Comparison of ENCODE assay signal across 9 mouse cellular contexts in the genomic region with DNA sequence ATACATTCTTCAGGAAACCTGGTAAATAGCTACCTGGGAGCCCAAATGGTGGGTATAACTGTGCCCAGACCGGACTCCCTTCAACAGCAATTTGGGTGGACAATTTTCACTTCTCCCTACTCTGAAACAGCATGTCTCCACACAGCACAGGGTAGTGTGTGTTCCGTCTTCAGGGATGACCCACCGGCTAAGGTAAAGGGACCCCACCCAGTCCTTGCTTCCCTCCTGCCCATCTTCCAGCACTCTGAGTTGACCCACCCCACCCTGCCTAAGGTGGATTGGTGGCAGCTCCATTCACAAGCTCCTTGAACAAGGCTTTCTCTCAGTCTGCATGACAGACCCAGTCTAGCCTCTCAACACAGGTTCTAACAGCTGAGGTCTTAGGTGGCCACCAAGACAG. TPM values are rescaled to one million over a fixed set of nuclear protein-coding genes. Genes with fewer than 3 reads are reported as not detected.
DNase-seq lines count a peak whose midpoint lies in the region; ATAC-seq and TF ChIP-seq lines count a peak whose summit lies in the region.
"Had no signal": no experiment of that assay in that cellular context is flagged by ENCODE, and none has a peak within 500 bp of the region (broad histone marks: within the 10 kb centered on the region; RNA-seq: fewer than 3 reads in every experiment).

No protein-coding gene starts in this region.

- H3K27me3 ChIP-seq in hindbrain, embryonic 11.5 days (ENCODE audit: control insufficient read depth, insufficient read depth, low read length): no peaks in the 10 kb centered on the region
- H3K27me3 ChIP-seq in limb, embryonic 15.5 days: no peaks in the 10 kb centered on the region
- H3K27me3 ChIP-seq in neural tube, embryonic 15.5 days (replicated peaks): no peaks in the 10 kb centered on the region
- H3K27me3 ChIP-seq: Patski had no signal

- H3K9ac ChIP-seq in hindbrain, embryonic 11.5 days (ENCODE audit: low read depth, low read length): no peak overlapping the region
- no peak overlapping the region for H3K9ac ChIP-seq in limb, embryonic 15.5 days
- H3K9ac ChIP-seq in neural tube, embryonic 15.5 days (replicated peaks): no peak overlapping the region

- DNase-seq in left cerebral cortex, adult 2 months (ENCODE audit: extremely low spot score in 1 of 2, low spot score in 2 of 2): no peak
- DNase-seq in left cerebral cortex, postnatal 25 days (ENCODE audit: low spot score in 2 of 2): no peak
- DNase-seq in hindbrain, embryonic 11.5 days (ENCODE audit: low spot score): no peak
- DNase-seq in thymus, postnatal 14 days: no peak

- no peak overlapping the region for H3K4me3 ChIP-seq in left cerebral cortex, adult 2 months
- H3K4me3 ChIP-seq in hindbrain, embryonic 11.5 days (ENCODE audit: low read depth, low read length): no peak overlapping the region
- H3K4me3 ChIP-seq in limb, embryonic 15.5 days: no peak overlapping the region
- no peak overlapping the region for H3K4me3 ChIP-seq in neural tube, embryonic 15.5 days (replicated peaks)
- H3K4me3 ChIP-seq: myocyte had no signal

- H3K9me3 ChIP-seq in hindbrain, embryonic 11.5 days (ENCODE audit: control insufficient read depth, low read length): no peaks in the 10 kb centered on the region
- H3K9me3 ChIP-seq in limb, embryonic 15.5 days: no peaks in the 10 kb centered on the region
- no peaks in the 10 kb centered on the region for H3K9me3 ChIP-seq in neural tube, embryonic 15.5 days (replicated peaks)

- TF ChIP-seq CTCF in left cerebral cortex, adult 2 months (IDR thresholded peaks at IDR 0.05): no peak

- intact Hi-C loops in left cerebral cortex, adult 2 months (cut with DNase I): no loop called here
- intact Hi-C loops in left cerebral cortex, postnatal 25 days (cut with DNase I): no loop called here

- H3K4me2 ChIP-seq in hindbrain, embryonic 11.5 days (replicated peaks; ENCODE audit: low read depth, low read length): no peak overlapping the region
- H3K4me2 ChIP-seq in limb, embryonic 15.5 days: no peak overlapping the region
- no peak overlapping the region for H3K4me2 ChIP-seq in neural tube, embryonic 15.5 days

- H3K4me1 ChIP-seq in hindbrain, embryonic 11.5 days (replicated peaks; ENCODE audit: control insufficient read depth, insufficient read depth, low read length): peaks cover 54% of the 10 kb centered on the region
- H3K4me1 ChIP-seq in limb, embryonic 15.5 days: peaks cover 48% of the 10 kb centered on the region
- peaks cover 82% of the 10 kb centered on the region for H3K4me1 ChIP-seq in neural tube, embryonic 15.5 days

- peak overlapping the region; percentile 10; the same call in 1 of the 2 replicates for H3K27ac ChIP-seq in left cerebral cortex, adult 2 months
- peak overlapping the region; percentile 48; the same call in 1 of the 2 replicates for H3K27ac ChIP-seq in hindbrain, embryonic 11.5 days (ENCODE audit: low read depth, low read length)
- peak overlapping the region; percentile 47; the same call in 1 of the 2 replicates for H3K27ac ChIP-seq in limb, embryonic 15.5 days
- peak overlapping the region; percentile 63 for H3K27ac ChIP-seq in neural tube, embryonic 15.5 days (replicated peaks)

- 87% methylated on average over 3 of the region's 3 CpGs for whole genome bisulfite sequencing in hindbrain, embryonic 11.5 days
- WGBS in limb, embryonic 15.5 days: 88% methylated on average over 3 of the region's 3 CpGs
- WGBS in neural tube, embryonic 15.5 days: 91% methylated on average over 3 of the region's 3 CpGs

- H3K36me3 ChIP-seq in hindbrain, embryonic 11.5 days (ENCODE audit: control insufficient read depth, insufficient read depth, low read length): peaks cover 31% of the 10 kb centered on the region
- peaks cover 67% of the 10 kb centered on the region for H3K36me3 ChIP-seq in limb, embryonic 15.5 days
- peaks cover 4% of the 10 kb centered on the region; the same call in 1 of the 2 replicates for H3K36me3 ChIP-seq in neural tube, embryonic 15.5 days

- ATAC-seq in hindbrain, embryonic 11.5 days (ENCODE audit: low FRiP score): no peak
- no peak for ATAC-seq in limb, embryonic 15.5 days (ENCODE audit: insufficient number of reproducible peaks, low FRiP score, low TSS enrichment, low read depth)
- ATAC-seq in neural tube, embryonic 15.5 days (ENCODE audit: low FRiP score): no peak
- ATAC-seq in inflammation-experienced regulatory T-cells, adult 6 months: no peak

RNA-seq across cellular contexts. Expression of gene Notch1, which starts 33.6 kb away (rescaled TPM):
- 10 to 100 TPM; 23.8 to 23.9 TPM for total RNA-seq in left cerebral cortex, adult 2 months (2021)
- 10 to 100 TPM; 17.4 to 28.9 TPM for total RNA-seq in left cerebral cortex, postnatal 25 days (2021)
- 48.9 and 66.8 TPM in 2 replicates for polyA plus RNA-seq in hindbrain, embryonic 11.5 days (2014; fragmentation: Nextera tagmentation; extraction: Ambion mirVana)
- polyA plus RNA-seq in limb, embryonic 15.5 days (2015; fragmentation: Nextera tagmentation; extraction: Ambion mirVana): 23.1 and 24.3 TPM in 2 replicates
- polyA plus RNA-seq in neural tube, embryonic 15.5 days (2015; fragmentation: Nextera tagmentation; extraction: Ambion mirVana): 11.7 and 22.6 TPM in 2 replicates
- 10 to 100 TPM; 24.9 to 41.2 (median 27.0) TPM for polyA plus RNA-seq in inflammation-experienced regulatory T-cells, adult 6 months (2017; shearing (Covaris generic))

RNA-seq across cellular contexts. Expression of gene Sec16a, which starts 37.8 kb away (rescaled TPM):
- 10 to 100 TPM; 50.6 to 50.9 TPM for total RNA-seq in left cerebral cortex, adult 2 months (2021)
- total RNA-seq in left cerebral cortex, postnatal 25 days (2021): 10 to 100 TPM; 43.1 to 49.2 TPM
- 29.6 and 31.2 TPM in 2 replicates for polyA plus RNA-seq in hindbrain, embryonic 11.5 days (2014; fragmentation: Nextera tagmentation; extraction: Ambion mirVana)
- polyA plus RNA-seq in limb, embryonic 15.5 days (2015; fragmentation: Nextera tagmentation; extraction: Ambion mirVana): 26.2 and 30.5 TPM in 2 replicates
- polyA plus RNA-seq in neural tube, embryonic 15.5 days (2015; fragmentation: Nextera tagmentation; extraction: Ambion mirVana): 16.7 and 17.2 TPM in 2 replicates
- polyA plus RNA-seq in inflammation-experienced regulatory T-cells, adult 6 months (2017; shearing (Covaris generic)): 10 to 100 TPM; 18.4 to 28.4 (median 24.2) TPM

Comparison
In these comparisons a context has a peak if more than half of its experiments do, and no peak if none do; other contexts are left out.
1. H3K27ac ChIP-seq: peak in every context shown above with its lines; median percentile 63 in neural tube, embryonic 15.5 days; 48 in hindbrain, embryonic 11.5 days; 47 in limb, embryonic 15.5 days; 10 in left cerebral cortex, adult 2 months.